Mouse (Mus musculus): ENCODE measurements around the gene Nudt16l1.

Gene Nudt16l1

GRCm38 (mm10) chr16:4938461-4938860 is at the start of gene Nudt16l1:
Gene Nudt16l1 (plus strand): TSS chr16:4938761.
- DNase-seq (ENCODE audit: low spot score in 2 of 2) = no peak

GRCm38 (mm10) chr16:4890201-4890709 is 48.3 kb upstream of the Nudt16l1 start:
- DNase-seq (ENCODE audit: low spot score in 2 of 2) = no peak

- no peak for DNase-seq (ENCODE audit: low spot score in 2 of 2)
These were observed 46.4 kb upstream of the Nudt16l1 start for GRCm38 (mm10) chr16:4892171-4892570.

GRCm38 (mm10) chr16:4894201-4894908 is 44.2 kb upstream of the Nudt16l1 start:
- DNase-seq (ENCODE audit: low spot score in 2 of 2) = no peak

GRCm38 (mm10) chr16:4896249-4897027 is 42.1 kb upstream of the Nudt16l1 start:
- no peak for DNase-seq (ENCODE audit: low spot score in 2 of 2)

- DNase-seq (ENCODE audit: low spot score in 2 of 2) = no peak
These were observed 41.3 kb upstream of the Nudt16l1 start for GRCm38 (mm10) chr16:4897146-4897730.

GRCm38 (mm10) chr16:4898881-4899280 is 39.7 kb upstream of the Nudt16l1 start:
- no peak for DNase-seq (ENCODE audit: low spot score in 2 of 2)

- DNase-seq (ENCODE audit: low spot score in 2 of 2) = no peak
These were observed 38.9 kb upstream of the Nudt16l1 start for GRCm38 (mm10) chr16:4899711-4900110.

GRCm38 (mm10) chr16:4901167-4901566 is 37.4 kb upstream of the Nudt16l1 start:
- DNase-seq (ENCODE audit: low spot score in 2 of 2) = no peak

GRCm38 (mm10) chr16:4902390-4902789 is 36.2 kb upstream of the Nudt16l1 start:
- DNase-seq (ENCODE audit: low spot score in 2 of 2) = no peak

GRCm38 (mm10) chr16:4903491-4904102 is 35.0 kb upstream of the Nudt16l1 start:
- no peak for DNase-seq (ENCODE audit: low spot score in 2 of 2)

GRCm38 (mm10) chr16:4904878-4905277 is 33.7 kb upstream of the Nudt16l1 start:
- DNase-seq (ENCODE audit: low spot score in 2 of 2) = no peak

GRCm38 (mm10) chr16:4905591-4905990 is 33.0 kb upstream of the Nudt16l1 start:
- no peak for DNase-seq (ENCODE audit: low spot score in 2 of 2)

GRCm38 (mm10) chr16:4906559-4906958 is 32.0 kb upstream of the Nudt16l1 start:
- no peak for DNase-seq (ENCODE audit: low spot score in 2 of 2)

GRCm38 (mm10) chr16:4907386-4907785 is 31.2 kb upstream of the Nudt16l1 start:
- DNase-seq (ENCODE audit: low spot score in 2 of 2) = no peak

GRCm38 (mm10) chr16:4907972-4908371 is 30.6 kb upstream of the Nudt16l1 start:
- no peak for DNase-seq (ENCODE audit: low spot score in 2 of 2)

GRCm38 (mm10) chr16:4909745-4910144 is 28.8 kb upstream of the Nudt16l1 start:
- no peak for DNase-seq (ENCODE audit: low spot score in 2 of 2)

- DNase-seq (ENCODE audit: low spot score in 2 of 2) = no peak
These were observed 27.8 kb upstream of the Nudt16l1 start for GRCm38 (mm10) chr16:4910758-4911157.

- DNase-seq (ENCODE audit: low spot score in 2 of 2) = no peak
These were observed 26.4 kb upstream of the Nudt16l1 start for GRCm38 (mm10) chr16:4912074-4912648.

GRCm38 (mm10) chr16:4912907-4913782 is 25.4 kb upstream of the Nudt16l1 start:
- DNase-seq (ENCODE audit: low spot score in 2 of 2) = no peak
